Mouse (Mus musculus) ZHBTc4 (cell line): ENCODE measurements around the gene Ino80e.
A peak's percentile ranks its signal among the peaks of the same experiment; 100 is the strongest.
"Not testable (repeated sequence)": the region's sequence is repeated elsewhere in the genome, so short reads cannot be mapped to it uniquely, and the experiment has no call there.

Experiments
- DNase-seq: peaks from one replicate; pipeline ENCODE4 v3.0.0-alpha.2; 2011; ENCODE audit warnings: low read depth, low spot score

The Ino80e gene

GRCm38 (mm10) chr7:126862147-126862784 is at the start of gene Ino80e:
TSS of gene Ino80e (minus strand) at chr7:126862377.
- DNase-seq, result peak; percentile 97

GRCm38 (mm10) chr7:126905590-126905989 is 43.4 kb upstream of the Ino80e start:
- no peak for DNase-seq

- not testable (repeated sequence) for DNase-seq
Observed at GRCm38 (mm10) chr7:126899781-126900180, 37.6 kb upstream of the Ino80e start.

- peak; percentile 95 for DNase-seq
Observed at GRCm38 (mm10) chr7:126898102-126898990, 36.2 kb upstream of the Ino80e start.

GRCm38 (mm10) chr7:126897390-126898101 is 35.4 kb upstream of the Ino80e start:
- no peak for DNase-seq

- DNase-seq, result no peak
Observed at GRCm38 (mm10) chr7:126896912-126897311, 34.7 kb upstream of the Ino80e start.

GRCm38 (mm10) chr7:126888852-126889251 is 26.7 kb upstream of the Ino80e start:
- peak; percentile 63 for DNase-seq

- no peak for DNase-seq
Observed at GRCm38 (mm10) chr7:126887281-126887680, 25.1 kb upstream of the Ino80e start.

GRCm38 (mm10) chr7:126884286-126885164 is 22.3 kb upstream of the Ino80e start, which contains the start of gene Taok2:
TSS of gene Taok2 (minus strand) at chr7:126884703.
- DNase-seq, result peak; percentile 100

- no peak for DNase-seq
Observed at GRCm38 (mm10) chr7:126883731-126884181, 21.6 kb upstream of the Ino80e start.

- DNase-seq, result no peak
Observed at GRCm38 (mm10) chr7:126881040-126881439, 18.9 kb upstream of the Ino80e start.

- no peak for DNase-seq
Observed at GRCm38 (mm10) chr7:126877239-126877638, 15.1 kb upstream of the Ino80e start.

- DNase-seq, result no peak
Observed at GRCm38 (mm10) chr7:126870520-126870891, 8.3 kb upstream of the Ino80e start.

GRCm38 (mm10) chr7:126869780-126870519 is 7.8 kb upstream of the Ino80e start:
- DNase-seq, result no peak

GRCm38 (mm10) chr7:126868003-126868402 is 5.8 kb upstream of the Ino80e start:
- DNase-seq, result no peak

- no peak for DNase-seq
Observed at GRCm38 (mm10) chr7:126867534-126867933, 5.4 kb upstream of the Ino80e start.

- DNase-seq, result no peak
Observed at GRCm38 (mm10) chr7:126863791-126864190, 1.6 kb upstream of the Ino80e start.

- DNase-seq, result peak; percentile 97
Observed at GRCm38 (mm10) chr7:126861429-126862130, 597 bp downstream of the Ino80e start, which contains the start of gene Hirip3. TSS of gene Hirip3 (plus strand) at chr7:126861972.

- no peak for DNase-seq
Observed at GRCm38 (mm10) chr7:126860987-126861386, 1.2 kb downstream of the Ino80e start.
